Comparison of ENCODE assay signal across 30 mouse cellular contexts in genomic region chr5:57765356-57765755, GRCm38 (mm10). TPM values are rescaled to one million over a fixed set of nuclear protein-coding genes. Genes with fewer than 3 reads are reported as not detected.
DNase-seq lines count a peak whose midpoint lies in the region; ATAC-seq and TF ChIP-seq lines count a peak whose summit lies in the region.
"Had no signal": no experiment of that assay in that cellular context is flagged by ENCODE, and none has a peak within 500 bp of the region (broad histone marks: within the 10 kb centered on the region; RNA-seq: fewer than 3 reads in every experiment).

No protein-coding gene starts in this region.

- TF ChIP-seq CTCF in brain, embryonic 14.5 days (IDR thresholded peaks at IDR 0.05; ENCODE audit: borderline replicate concordance, extremely low read depth, insufficient read depth, insufficient read length), result no peak

- no peaks in the 10 kb centered on the region for H3K9me3 ChIP-seq in embryonic facial prominence, embryonic 14.5 days (ENCODE audit: control insufficient read depth, low read length)
- H3K9me3 ChIP-seq in embryonic facial prominence, embryonic 10.5 days, result no peaks in the 10 kb centered on the region
- H3K9me3 ChIP-seq in midbrain, embryonic 14.5 days (ENCODE audit: control insufficient read depth, low read length), result no peaks in the 10 kb centered on the region
- no peaks in the 10 kb centered on the region for H3K9me3 ChIP-seq in midbrain, embryonic 11.5 days (ENCODE audit: control insufficient read depth, low read length)
- H3K9me3 ChIP-seq in midbrain, embryonic 16.5 days (replicated peaks; ENCODE audit: control insufficient read depth, low read length, poor library complexity, severe bottlenecking), result no peaks in the 10 kb centered on the region
- H3K9me3 ChIP-seq in midbrain, embryonic 10.5 days (replicated peaks), result no peaks in the 10 kb centered on the region
- H3K9me3 ChIP-seq: embryonic facial prominence, embryonic 12.5 days; embryonic facial prominence, embryonic 15.5 days; forebrain, embryonic 10.5 days; forebrain, embryonic 12.5 days had no signal

- no peaks in the 10 kb centered on the region for H3K27me3 ChIP-seq in embryonic facial prominence, embryonic 14.5 days (replicated peaks; ENCODE audit: control insufficient read depth, insufficient read depth, low read length)
- H3K27me3 ChIP-seq in embryonic facial prominence, embryonic 10.5 days (replicated peaks; ENCODE audit: low read depth, poor library complexity, severe bottlenecking), result no peaks in the 10 kb centered on the region
- H3K27me3 ChIP-seq in midbrain, embryonic 14.5 days (ENCODE audit: control insufficient read depth, insufficient read depth, low read length), result no peaks in the 10 kb centered on the region
- H3K27me3 ChIP-seq in midbrain, embryonic 11.5 days (ENCODE audit: control insufficient read depth, insufficient read depth, low read length), result no peaks in the 10 kb centered on the region
- no peaks in the 10 kb centered on the region for H3K27me3 ChIP-seq in midbrain, embryonic 16.5 days (ENCODE audit: control insufficient read depth, insufficient read depth, low read depth, low read length)
- no peaks in the 10 kb centered on the region for H3K27me3 ChIP-seq in midbrain, embryonic 10.5 days (ENCODE audit: low read depth, poor library complexity, severe bottlenecking)
- H3K27me3 ChIP-seq: CH12.LX; embryonic facial prominence, embryonic 12.5 days; embryonic facial prominence, embryonic 15.5 days; forebrain, embryonic 12.5 days; Patski had no signal

- TF ChIP-seq POLR2A in brain, embryonic 14.5 days (IDR thresholded peaks at IDR 0.05; ENCODE audit: borderline replicate concordance, extremely low read depth, insufficient read depth, insufficient read length, poor library complexity, severe bottlenecking), result no peak

- H3K4me1 ChIP-seq in embryonic facial prominence, embryonic 14.5 days (ENCODE audit: control insufficient read depth, insufficient read depth, low read length), result no peaks in the 10 kb centered on the region
- H3K4me1 ChIP-seq in embryonic facial prominence, embryonic 10.5 days, result peaks cover 9% of the 10 kb centered on the region
- peaks cover 7% of the 10 kb centered on the region; the same call in 1 of the 2 replicates for H3K4me1 ChIP-seq in midbrain, embryonic 14.5 days (ENCODE audit: control insufficient read depth, insufficient read depth, low read length)
- no peaks in the 10 kb centered on the region for H3K4me1 ChIP-seq in midbrain, embryonic 11.5 days (ENCODE audit: control insufficient read depth, insufficient read depth, low read length)
- peaks cover 5% of the 10 kb centered on the region; the same call in 1 of the 2 replicates for H3K4me1 ChIP-seq in midbrain, embryonic 16.5 days (ENCODE audit: control insufficient read depth, insufficient read depth, low read length)
- peaks cover 6% of the 10 kb centered on the region; the same call in 1 of the 2 replicates for H3K4me1 ChIP-seq in midbrain, embryonic 10.5 days
- H3K4me1 ChIP-seq: embryonic facial prominence, embryonic 15.5 days had no signal

- H3K27ac ChIP-seq in embryonic facial prominence, embryonic 14.5 days (replicated peaks; ENCODE audit: low read depth, low read length), result no peak overlapping the region
- no peak overlapping the region for H3K27ac ChIP-seq in embryonic facial prominence, embryonic 10.5 days (replicated peaks)
- no peak overlapping the region for H3K27ac ChIP-seq in midbrain, embryonic 14.5 days (replicated peaks; ENCODE audit: low read depth, low read length)
- H3K27ac ChIP-seq in midbrain, embryonic 11.5 days (ENCODE audit: low read depth, low read length), result no peak overlapping the region
- H3K27ac ChIP-seq in midbrain, embryonic 16.5 days (ENCODE audit: low read length), result no peak overlapping the region
- H3K27ac ChIP-seq in midbrain, embryonic 10.5 days (replicated peaks), result no peak overlapping the region
- H3K27ac ChIP-seq: embryonic facial prominence, embryonic 12.5 days; embryonic facial prominence, embryonic 15.5 days; forebrain, embryonic 10.5 days; forebrain, embryonic 12.5 days had no signal

- no peak overlapping the region for H3K9ac ChIP-seq in embryonic facial prominence, embryonic 14.5 days (ENCODE audit: low read depth, low read length)
- H3K9ac ChIP-seq in midbrain, embryonic 14.5 days (replicated peaks; ENCODE audit: low read length), result no peak overlapping the region
- H3K9ac ChIP-seq in midbrain, embryonic 11.5 days (ENCODE audit: low read length), result no peak overlapping the region
- no peak overlapping the region for H3K9ac ChIP-seq in midbrain, embryonic 16.5 days (ENCODE audit: low read depth, low read length)
- H3K9ac ChIP-seq: embryonic facial prominence, embryonic 12.5 days; embryonic facial prominence, embryonic 15.5 days; forebrain, embryonic 12.5 days had no signal

- H3K4me3 ChIP-seq in embryonic facial prominence, embryonic 14.5 days (ENCODE audit: low read depth, low read length), result no peak overlapping the region
- H3K4me3 ChIP-seq in embryonic facial prominence, embryonic 10.5 days, result no peak overlapping the region
- H3K4me3 ChIP-seq in midbrain, embryonic 14.5 days (replicated peaks; ENCODE audit: low read depth, low read length), result no peak overlapping the region
- no peak overlapping the region for H3K4me3 ChIP-seq in midbrain, embryonic 11.5 days (ENCODE audit: low read depth, low read length)
- no peak overlapping the region for H3K4me3 ChIP-seq in midbrain, embryonic 16.5 days (ENCODE audit: low read depth, low read length)
- no peak overlapping the region for H3K4me3 ChIP-seq in midbrain, embryonic 10.5 days
- H3K4me3 ChIP-seq: embryonic facial prominence, embryonic 12.5 days; embryonic facial prominence, embryonic 15.5 days; erythroblast, embryonic 14.5 days; forebrain, embryonic 10.5 days; forebrain, embryonic 12.5 days had no signal

- H3K4me2 ChIP-seq in embryonic facial prominence, embryonic 14.5 days (ENCODE audit: low read depth, low read length), result no peak overlapping the region
- H3K4me2 ChIP-seq in midbrain, embryonic 14.5 days (ENCODE audit: low read length), result no peak overlapping the region
- no peak overlapping the region for H3K4me2 ChIP-seq in midbrain, embryonic 11.5 days
- no peak overlapping the region for H3K4me2 ChIP-seq in midbrain, embryonic 16.5 days (ENCODE audit: low read length)
- H3K4me2 ChIP-seq: embryonic facial prominence, embryonic 12.5 days; embryonic facial prominence, embryonic 15.5 days; forebrain, embryonic 12.5 days had no signal

- ATAC-seq in embryonic facial prominence, embryonic 14.5 days (ENCODE audit: low read depth), result 0 out of 2 replicates have a peak, but pooled peaks have one; percentile 36
- peak; percentile 46; the same call in 1 of the 2 replicates for ATAC-seq in midbrain, embryonic 14.5 days (ENCODE audit: low FRiP score, low TSS enrichment)
- ATAC-seq in midbrain, embryonic 11.5 days (ENCODE audit: low FRiP score), result no peak
- ATAC-seq in midbrain, embryonic 16.5 days, result peak; percentile 48; the same call in 1 of the 2 replicates
- no peak for ATAC-seq in monocyte, adult 5-6 weeks (replicated peaks; ENCODE audit: insufficient number of reproducible peaks, low FRiP score, low TSS enrichment, poor library complexity, severe bottlenecking)
- ATAC-seq: activated CD4-positive, CD25-positive, alpha-beta regulatory T cell, adult 4 months; CD4-positive, CD25-positive, alpha-beta regulatory T cell, adult 4 months; forebrain, embryonic 14.5 days; forebrain, embryonic 16.5 days; Patski had no signal

- WGBS in embryonic facial prominence, embryonic 14.5 days, result 40% methylated on average over 3 of the region's 3 CpGs
- WGBS in embryonic facial prominence, embryonic 10.5 days, result 20% methylated on average over 3 of the region's 3 CpGs
- WGBS in midbrain, embryonic 14.5 days, result 28% methylated on average over 3 of the region's 3 CpGs
- WGBS in midbrain, embryonic 11.5 days, result 46% methylated on average over 3 of the region's 3 CpGs
- WGBS in midbrain, embryonic 16.5 days, result 20% methylated on average over 3 of the region's 3 CpGs
- WGBS in midbrain, embryonic 10.5 days, result 43% methylated on average over 3 of the region's 3 CpGs

- DNase-seq in embryonic facial prominence, embryonic 14.5 days (ENCODE audit: low spot score), result no peak
- DNase-seq in embryonic facial prominence, embryonic 10.5 days (ENCODE audit: low spot score), result no peak
- DNase-seq in midbrain, embryonic 14.5 days, result peak; percentile 54
- DNase-seq in midbrain, embryonic 11.5 days (ENCODE audit: low spot score, missing footprints), result no peak
- DNase-seq in midbrain, embryonic 10.5 days (ENCODE audit: low spot score), result no peak
- DNase-seq in brain, embryonic 14.5 days (ENCODE audit: low read depth), result peak; percentile 51
- DNase-seq: adrenal gland, adult 8-10 months; adrenal gland, postnatal 14 days; adrenal gland, postnatal 36 days; B cell, adult 2 months; cerebellum, adult 11 months; cerebellum, adult 18-20 months; cerebellum, adult 8-10 months; cerebellum, adult 9-11 months; cerebellum, postnatal 14 days; cerebellum, postnatal 36 days; embryo, embryonic 11 days had no signal

- no peaks in the 10 kb centered on the region for H3K36me3 ChIP-seq in embryonic facial prominence, embryonic 14.5 days (ENCODE audit: control insufficient read depth, insufficient read depth, low read length)
- no peaks in the 10 kb centered on the region for H3K36me3 ChIP-seq in embryonic facial prominence, embryonic 10.5 days (replicated peaks)
- H3K36me3 ChIP-seq in midbrain, embryonic 14.5 days (ENCODE audit: control insufficient read depth, insufficient read depth, low read length), result no peaks in the 10 kb centered on the region
- H3K36me3 ChIP-seq in midbrain, embryonic 11.5 days (ENCODE audit: control insufficient read depth, insufficient read depth, low read length), result no peaks in the 10 kb centered on the region
- no peaks in the 10 kb centered on the region for H3K36me3 ChIP-seq in midbrain, embryonic 16.5 days (ENCODE audit: control insufficient read depth, insufficient read depth, low read length)
- H3K36me3 ChIP-seq in midbrain, embryonic 10.5 days, result no peaks in the 10 kb centered on the region
- H3K36me3 ChIP-seq: embryonic facial prominence, embryonic 12.5 days; embryonic facial prominence, embryonic 15.5 days; forebrain, embryonic 10.5 days; forebrain, embryonic 12.5 days had no signal

RNA-seq across cellular contexts. Expression of gene Pcdh7, which starts 47.6 kb away (rescaled TPM):
- polyA plus RNA-seq in embryonic facial prominence, embryonic 14.5 days (2014; fragmentation: Nextera tagmentation; extraction: Ambion mirVana), result 14.0 TPM in 2 replicates
- 6.2 and 7.0 TPM in 2 replicates for polyA plus RNA-seq in embryonic facial prominence, embryonic 10.5 days (2016; fragmentation: Nextera tagmentation; extraction: Ambion mirVana)
- polyA plus RNA-seq in midbrain, embryonic 14.5 days (2014; fragmentation: Nextera tagmentation; extraction: Ambion mirVana), result 23.7 and 24.1 TPM in 2 replicates
- 6.2 and 6.8 TPM in 2 replicates for polyA plus RNA-seq in midbrain, embryonic 11.5 days (2014; fragmentation: Nextera tagmentation; extraction: Ambion mirVana)
- 22.3 and 23.5 TPM in 2 replicates for polyA plus RNA-seq in midbrain, embryonic 16.5 days (2015; fragmentation: Nextera tagmentation; extraction: Ambion mirVana)
- polyA plus RNA-seq in midbrain, embryonic 10.5 days (2016; fragmentation: Nextera tagmentation; extraction: Ambion mirVana), result 4.0 and 4.9 TPM in 2 replicates
- 10.0 and 25.8 TPM in 2 replicates for polyA plus RNA-seq in brain, embryonic 14.5 days (2012; rRNA removed)
- 0.11 to 0.49 TPM (median 0.19 TPM) in 3 replicates for total RNA-seq in monocyte, adult 5-6 weeks (2017)
- total RNA-seq: CH12.LX had no signal
- polyA plus RNA-seq: activated CD4-positive, CD25-positive, alpha-beta regulatory T cell, adult 4 months had no signal

Comparison
In these comparisons a context has a peak if more than half of its experiments do, and no peak if none do; other contexts are left out.
1. ATAC-seq: peak in embryonic facial prominence, embryonic 14.5 days (single experiment), midbrain, embryonic 14.5 days (single experiment) and midbrain, embryonic 16.5 days (single experiment); none in midbrain, embryonic 11.5 days (single experiment) and monocyte, adult 5-6 weeks (single experiment).
2. DNase-seq: peak in midbrain, embryonic 14.5 days (single experiment) and brain, embryonic 14.5 days (single experiment); none in embryonic facial prominence, embryonic 14.5 days (single experiment), embryonic facial prominence, embryonic 10.5 days (single experiment), midbrain, embryonic 11.5 days (single experiment) and midbrain, embryonic 10.5 days (single experiment).